Mouse (Mus musculus): Measurements from ENCODE around the gene Gabarap. TPM values are rescaled to one million over a fixed set of nuclear protein-coding genes. Genes with fewer than 3 reads are reported as not detected.
A peak's percentile ranks its signal among the peaks of the same experiment; 100 is the strongest.

Gabarap gene
- total RNA-seq, 2 experiments from 2014 or later = 214 to 394 TPM

- no peak for ATAC-seq (replicated peaks; ENCODE audit: low FRiP score, poor library complexity, severe bottlenecking)
These were observed 24.0 kb upstream of the Gabarap start for GRCm38 (mm10) chr11:69966860-69967517.

GRCm38 (mm10) chr11:69968793-69969192 is 22.1 kb upstream of the Gabarap start:
- ATAC-seq (replicated peaks; ENCODE audit: low FRiP score, poor library complexity, severe bottlenecking) = no peak

- no peak for ATAC-seq (replicated peaks; ENCODE audit: low FRiP score, poor library complexity, severe bottlenecking)
These were observed 20.7 kb upstream of the Gabarap start for GRCm38 (mm10) chr11:69970222-69970621.

GRCm38 (mm10) chr11:69970775-69971174 is 20.2 kb upstream of the Gabarap start:
- no peak for ATAC-seq (replicated peaks; ENCODE audit: low FRiP score, poor library complexity, severe bottlenecking)

- ATAC-seq (replicated peaks; ENCODE audit: low FRiP score, poor library complexity, severe bottlenecking) = no peak
These were observed 16.0 kb upstream of the Gabarap start for GRCm38 (mm10) chr11:69974907-69975306.

- no peak for ATAC-seq (replicated peaks; ENCODE audit: low FRiP score, poor library complexity, severe bottlenecking)
These were observed 14.7 kb upstream of the Gabarap start for GRCm38 (mm10) chr11:69976271-69976670.

- peak; percentile 59 for ATAC-seq (replicated peaks; ENCODE audit: low FRiP score, poor library complexity, severe bottlenecking)
These were observed 11.1 kb upstream of the Gabarap start for GRCm38 (mm10) chr11:69979827-69980195.

GRCm38 (mm10) chr11:69980196-69981140 is 10.5 kb upstream of the Gabarap start:
- peak; percentile 86 for ATAC-seq (replicated peaks; ENCODE audit: low FRiP score, poor library complexity, severe bottlenecking)

- no peak for ATAC-seq (replicated peaks; ENCODE audit: low FRiP score, poor library complexity, severe bottlenecking)
These were observed 9.7 kb upstream of the Gabarap start, which contains the start of gene Ctdnep1 for GRCm38 (mm10) chr11:69981141-69981762. Ctdnep1 (plus strand) TSS chr11:69981156.

GRCm38 (mm10) chr11:69982225-69982624 is 8.7 kb upstream of the Gabarap start, which contains the start of gene Elp5:
Elp5 (minus strand) TSS chr11:69982517.
- no peak for ATAC-seq (replicated peaks; ENCODE audit: low FRiP score, poor library complexity, severe bottlenecking)

GRCm38 (mm10) chr11:69982877-69983276 is 8.1 kb upstream of the Gabarap start:
- ATAC-seq (replicated peaks; ENCODE audit: low FRiP score, poor library complexity, severe bottlenecking) = no peak

GRCm38 (mm10) chr11:69983377-69983776 is 7.6 kb upstream of the Gabarap start:
- no peak for ATAC-seq (replicated peaks; ENCODE audit: low FRiP score, poor library complexity, severe bottlenecking)

- ATAC-seq (replicated peaks; ENCODE audit: low FRiP score, poor library complexity, severe bottlenecking) = no peak
These were observed 6.5 kb upstream of the Gabarap start for GRCm38 (mm10) chr11:69984431-69984830.

- no peak for ATAC-seq (replicated peaks; ENCODE audit: low FRiP score, poor library complexity, severe bottlenecking)
These were observed 994 bp upstream of the Gabarap start for GRCm38 (mm10) chr11:69989949-69990348.

GRCm38 (mm10) chr11:69991711-69992110 is 768 bp downstream of the Gabarap start:
- ATAC-seq (replicated peaks; ENCODE audit: low FRiP score, poor library complexity, severe bottlenecking) = no peak

- no peak for ATAC-seq (replicated peaks; ENCODE audit: low FRiP score, poor library complexity, severe bottlenecking)
These were observed 1.5 kb downstream of the Gabarap start for GRCm38 (mm10) chr11:69992396-69992795.

GRCm38 (mm10) chr11:69992932-69993331 is 2.0 kb downstream of the Gabarap start:
- ATAC-seq (replicated peaks; ENCODE audit: low FRiP score, poor library complexity, severe bottlenecking) = no peak

GRCm38 (mm10) chr11:69994401-69995090 is 3.6 kb downstream of the Gabarap start:
- ATAC-seq (replicated peaks; ENCODE audit: low FRiP score, poor library complexity, severe bottlenecking) = no peak

GRCm38 (mm10) chr11:69995391-69995960 is 4.5 kb downstream of the Gabarap start, which contains the start of gene Phf23:
Phf23 (plus strand) TSS chr11:69995777.
- ATAC-seq (replicated peaks; ENCODE audit: low FRiP score, poor library complexity, severe bottlenecking) = peak; percentile 67

Data from erythroblast, adult 5-6 weeks (primary cell).